Mouse (Mus musculus) urinary bladder, adult 18-20 months (tissue): ENCODE data around the gene Gm44805.

Source experiments
- DNase-seq, 2 experiments: peaks; one replicate each; pipeline ENCODE4 v3.0.0; 2022; ENCODE audit warnings: low spot score in 2 of 2, mixed read lengths in 2 of 2

The Gm44805 gene

DNA sequence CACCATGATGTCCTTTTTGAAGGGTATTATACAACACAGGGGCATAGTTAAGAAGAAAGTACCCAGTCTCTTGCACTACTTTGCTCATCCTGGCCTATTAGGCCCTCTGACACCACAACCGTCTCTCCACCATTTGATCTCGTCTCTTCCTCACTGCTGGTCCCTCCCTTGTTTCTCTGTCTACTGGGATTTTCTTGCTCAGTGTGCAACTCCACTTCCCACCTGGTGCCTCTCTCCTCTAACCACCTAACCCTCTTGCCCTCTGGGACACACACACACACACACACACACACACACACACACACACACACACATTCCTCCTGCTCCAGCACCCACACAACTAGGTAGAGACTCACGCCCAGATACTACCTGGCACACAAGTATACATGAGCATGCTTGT lies 2.3 kb downstream of the Gm44805 start:
- no peak for DNase-seq

DNA sequence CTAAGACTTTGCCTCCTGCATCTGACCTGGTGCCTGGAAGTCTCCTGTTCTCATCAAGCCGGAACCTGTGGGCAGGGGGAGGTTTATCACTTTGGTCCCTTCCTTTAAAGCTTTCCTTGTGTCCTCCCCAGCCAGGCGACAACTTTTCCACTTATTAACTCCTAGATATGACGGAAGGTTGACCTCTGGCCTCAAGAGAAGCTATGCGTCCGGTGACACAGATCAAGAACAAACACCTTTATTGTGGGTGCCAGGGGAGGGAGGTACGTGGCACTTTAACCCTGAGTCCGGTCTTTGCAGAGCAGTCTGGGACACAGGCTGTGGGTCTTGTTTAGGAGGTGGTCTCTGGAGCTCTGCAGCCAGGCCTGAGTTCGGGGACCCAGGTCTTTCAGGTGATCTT lies 3.4 kb downstream of the Gm44805 start, which contains the start of gene Apoc2:
Apoc2 (minus strand) TSS at position 70 of the 400 bp plus-strand sequence.
- DNase-seq = no peak

DNA sequence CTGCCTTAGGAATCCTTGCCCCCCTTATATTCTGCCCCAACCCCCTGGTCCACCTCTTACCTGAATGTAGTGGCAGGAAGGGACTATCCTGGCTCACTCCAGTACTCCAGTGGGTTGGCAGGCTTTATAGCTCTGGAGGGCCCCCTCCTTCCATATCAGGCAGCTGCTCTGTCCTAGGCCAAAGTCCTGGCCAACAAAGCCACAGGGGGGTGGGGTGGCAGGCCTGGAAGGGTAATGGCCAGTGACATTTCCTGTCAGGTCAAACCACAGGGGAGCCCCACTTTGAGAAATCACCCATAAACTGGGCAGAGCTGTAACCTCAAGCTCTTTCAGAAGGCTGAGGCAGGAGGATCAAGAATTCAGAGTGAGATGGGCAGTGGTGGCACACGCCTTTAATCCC lies 4.6 kb downstream of the Gm44805 start:
- DNase-seq = no peak

DNA sequence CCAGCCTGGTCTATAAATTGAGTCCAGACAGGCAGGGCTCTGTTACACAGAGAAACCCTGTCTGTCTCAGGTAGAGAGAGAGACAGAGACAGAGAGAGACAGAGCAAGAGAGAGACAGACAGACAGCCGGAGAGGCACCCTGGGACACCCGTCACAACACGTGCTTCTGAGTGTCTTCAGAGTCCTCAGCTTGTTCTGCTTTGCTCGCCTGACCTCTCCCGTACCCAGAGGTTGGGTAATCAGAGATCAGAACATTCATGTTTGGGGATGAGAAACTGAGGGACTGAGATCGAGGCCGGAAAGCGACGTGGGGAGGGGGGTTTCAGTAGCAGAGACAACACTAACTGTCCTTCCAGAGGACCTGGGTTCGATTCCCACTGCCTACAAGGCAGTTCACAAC lies 5.4 kb downstream of the Gm44805 start:
- DNase-seq = no peak

DNA sequence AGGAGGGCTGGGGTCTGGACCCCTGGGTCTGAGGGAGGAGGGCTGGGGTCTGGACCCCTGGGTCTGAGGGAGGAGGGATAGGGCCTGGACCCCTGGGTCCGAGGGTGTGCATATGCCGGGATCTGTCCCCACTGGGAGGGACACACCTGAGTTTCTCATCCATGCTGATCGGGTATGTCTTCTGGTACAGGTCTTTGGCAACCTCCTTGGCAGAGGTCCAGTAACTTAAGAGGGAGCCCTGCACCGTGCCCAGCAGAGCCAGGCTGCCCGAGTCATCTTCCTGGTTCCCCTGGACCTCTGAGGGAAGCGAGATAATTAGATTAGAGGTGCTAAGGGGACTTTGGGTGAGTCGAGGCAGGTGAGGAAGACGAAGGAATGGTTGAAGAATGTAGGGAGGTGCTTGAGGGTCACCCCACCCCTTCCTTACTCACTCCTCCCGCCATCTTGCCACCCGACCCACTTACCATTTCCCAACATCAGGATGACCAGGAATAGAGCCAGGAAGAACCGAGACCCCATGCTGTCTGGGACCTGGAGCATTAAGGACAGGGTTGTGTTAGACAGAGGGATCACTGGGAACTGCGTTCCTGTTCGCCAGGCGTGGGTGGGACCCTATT lies 8.0 kb downstream of the Gm44805 start:
- no peak for DNase-seq

DNA sequence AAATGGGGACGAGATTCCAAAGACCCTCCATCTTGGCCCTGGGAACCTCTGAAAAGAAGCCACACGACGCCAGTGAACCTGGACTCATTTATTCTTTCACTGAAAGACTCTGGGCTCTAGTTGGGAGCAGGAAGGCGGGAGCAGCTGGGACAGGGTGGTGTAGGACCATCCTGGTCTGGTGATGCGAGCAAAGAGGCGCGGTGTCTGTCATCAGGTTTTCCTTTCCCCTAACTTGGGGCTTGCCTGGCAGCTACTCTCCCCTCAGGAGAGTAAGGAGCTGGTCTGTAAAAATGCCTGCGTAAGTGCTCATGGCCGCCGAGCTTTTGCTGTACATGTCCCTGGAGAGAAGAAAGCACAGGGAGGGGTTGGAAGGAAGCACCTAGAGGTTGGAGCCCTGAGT lies 9.7 kb downstream of the Gm44805 start:
- DNase-seq = no peak

DNA sequence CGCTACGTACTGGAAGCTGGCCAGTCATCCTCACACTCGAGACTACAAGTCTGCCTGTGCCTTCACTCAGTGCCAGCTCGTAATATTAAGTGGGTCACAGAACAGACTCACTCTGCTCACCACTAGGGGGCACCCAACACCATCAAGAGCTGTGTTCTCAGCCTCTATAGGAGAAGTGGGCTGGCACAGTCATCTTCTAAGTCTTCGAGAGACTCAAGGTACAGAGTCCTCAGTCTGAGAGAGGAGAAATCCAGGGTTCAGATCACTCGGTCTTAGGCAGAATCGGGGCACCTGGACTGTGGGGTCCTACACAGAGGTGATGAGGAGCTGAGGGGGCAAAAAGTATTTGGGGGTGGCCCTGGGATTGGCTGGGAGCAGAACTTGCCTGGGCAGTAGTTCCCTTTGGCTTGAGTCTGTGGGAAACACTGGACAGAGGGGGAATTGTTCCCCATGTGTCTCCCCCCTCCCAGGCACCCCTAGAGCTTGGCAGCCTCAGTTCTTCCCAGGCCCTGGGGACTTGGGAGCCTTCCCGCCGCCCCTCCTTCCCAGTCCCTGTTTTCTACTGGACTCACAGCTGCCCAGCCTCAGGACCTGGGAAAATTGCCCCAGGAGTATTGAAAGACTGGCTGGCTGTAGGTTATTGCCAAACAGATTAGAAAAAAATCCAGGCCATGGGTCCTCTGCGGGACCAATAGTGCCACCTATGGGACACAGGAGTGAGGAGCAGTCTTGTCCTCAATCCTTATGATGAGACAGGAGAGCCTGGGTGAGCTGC lies 12.1 kb downstream of the Gm44805 start:
- peak; percentile 70 to 88 for DNase-seq

DNA sequence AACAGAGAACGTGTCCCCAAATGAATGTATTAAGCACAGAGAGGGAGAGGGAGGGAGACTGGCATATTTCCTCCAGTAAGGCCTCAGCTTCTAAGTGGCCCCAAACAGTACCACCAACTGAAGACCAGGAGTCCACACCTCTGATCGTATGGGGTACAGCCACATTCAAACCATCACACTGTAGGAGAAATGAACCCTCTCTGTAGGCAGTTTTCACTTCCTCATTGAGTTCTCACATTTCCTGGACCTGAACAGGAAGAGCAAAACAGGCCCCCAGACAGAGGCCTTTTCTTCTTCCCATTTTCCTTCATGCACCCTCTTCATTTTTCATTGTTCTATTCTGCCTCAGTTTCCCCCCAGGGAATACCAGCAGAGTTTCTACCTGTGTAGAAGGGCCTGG lies 13.8 kb downstream of the Gm44805 start:
- no peak for DNase-seq

DNA sequence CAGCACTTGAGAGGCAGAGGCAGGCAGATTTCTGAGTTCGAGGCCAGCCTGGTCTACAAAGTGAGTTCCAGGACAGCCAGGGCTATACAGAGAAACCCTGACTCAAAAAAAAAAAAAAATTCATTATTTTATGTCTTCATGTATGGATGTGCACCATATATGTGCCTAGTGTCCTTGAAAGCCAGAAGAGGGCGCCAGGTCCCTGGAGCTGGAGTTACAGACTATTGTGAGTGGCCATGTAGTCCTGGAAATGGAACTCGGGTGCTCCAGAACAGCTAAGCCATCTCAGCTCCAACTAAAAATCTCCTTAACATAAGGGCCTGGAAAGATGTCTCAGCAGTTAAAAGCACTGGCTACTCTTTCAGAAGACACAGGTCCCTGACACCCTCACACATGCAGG lies 14.5 kb downstream of the Gm44805 start:
- DNase-seq = no peak

DNA sequence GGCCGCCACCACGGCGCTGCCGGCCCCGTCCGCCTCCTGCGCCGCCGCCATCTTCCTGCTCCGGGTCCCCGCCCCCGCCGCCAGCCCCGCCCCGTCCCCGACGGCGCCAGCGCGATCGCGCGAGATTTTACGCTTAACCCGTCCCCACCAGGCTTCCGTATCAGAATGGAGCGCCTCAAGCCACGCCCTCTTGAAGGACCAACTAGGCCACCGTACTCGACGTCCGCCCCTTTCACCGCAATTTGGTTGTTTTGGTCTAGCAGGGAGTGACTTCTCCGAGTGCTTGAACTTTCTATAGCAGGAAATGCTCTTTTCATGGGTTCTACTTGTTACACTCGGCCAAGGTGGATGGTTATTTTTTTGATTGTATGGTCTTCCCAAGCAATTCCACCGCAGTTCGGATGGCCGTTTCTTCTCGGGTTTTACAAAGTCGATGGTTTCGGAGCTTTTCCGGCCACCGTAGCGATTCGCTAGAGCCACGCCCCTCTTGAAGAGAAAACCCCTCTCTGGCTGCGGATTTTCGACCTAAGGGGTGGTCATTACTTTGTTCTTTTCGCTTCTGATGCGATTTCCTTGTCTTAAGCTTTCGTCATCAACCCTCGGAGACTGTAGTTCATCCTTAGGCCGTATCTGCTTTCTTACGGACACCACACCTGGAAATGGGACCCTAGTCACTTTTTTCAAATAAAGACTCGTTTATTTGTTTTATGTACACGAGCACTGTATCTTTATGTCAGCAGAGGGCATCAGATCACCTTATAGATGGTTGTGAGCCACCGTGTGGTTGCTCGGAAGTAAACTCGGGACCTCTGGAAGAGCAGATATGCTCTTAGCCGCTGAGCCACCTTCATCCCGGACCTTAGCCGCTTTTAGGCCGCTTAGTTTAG lies 16.0 kb downstream of the Gm44805 start, which contains the start of gene Clptm1:
Clptm1 (minus strand) TSS at position 79 of the 887 bp plus-strand sequence.
- DNase-seq = peak; percentile 94 to 95

DNA sequence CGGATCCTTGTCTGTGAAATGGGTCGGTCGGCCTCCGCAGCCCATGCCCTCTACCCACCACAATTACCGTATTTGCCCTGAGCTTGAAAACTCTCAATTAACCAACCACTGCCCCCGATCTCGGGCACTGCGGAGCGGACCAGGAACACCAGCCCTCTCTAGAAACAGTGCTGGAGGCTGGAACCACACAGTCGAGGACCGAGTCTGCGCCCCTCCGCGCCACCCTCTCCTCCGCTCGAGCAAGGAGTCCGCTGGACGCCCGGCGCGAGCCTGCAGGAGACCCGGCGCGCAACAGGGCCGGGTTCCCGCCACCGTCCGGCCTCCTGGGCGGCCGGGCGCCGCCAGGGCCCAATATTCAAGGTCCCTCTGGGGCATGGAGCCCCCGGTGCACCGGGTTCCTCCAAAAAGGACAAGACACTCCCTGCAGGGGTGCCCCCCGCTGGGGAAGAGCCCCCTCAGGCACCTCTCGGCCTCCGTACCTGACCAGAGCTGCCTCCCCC lies 16.7 kb downstream of the Gm44805 start:
- DNase-seq = no peak

DNA sequence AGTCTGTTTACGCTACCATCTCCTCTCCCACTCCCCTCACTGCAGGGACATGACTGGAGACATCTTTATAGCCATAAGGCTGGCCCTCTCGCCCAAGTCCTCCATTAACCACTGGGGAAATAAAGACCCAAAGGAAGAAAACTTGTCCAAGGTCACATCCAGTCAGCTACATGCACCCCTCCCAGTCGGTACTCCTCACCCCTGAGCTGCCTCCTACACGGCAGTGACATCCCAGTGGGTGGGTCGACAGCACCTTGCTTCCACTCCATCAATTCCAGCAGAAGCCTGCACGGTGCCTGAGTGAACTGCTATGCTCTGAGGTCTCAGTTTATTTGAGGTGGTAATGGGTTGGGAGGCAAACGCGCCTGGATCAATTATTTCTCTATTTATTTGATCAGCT lies 17.3 kb downstream of the Gm44805 start:
- no peak for DNase-seq

DNA sequence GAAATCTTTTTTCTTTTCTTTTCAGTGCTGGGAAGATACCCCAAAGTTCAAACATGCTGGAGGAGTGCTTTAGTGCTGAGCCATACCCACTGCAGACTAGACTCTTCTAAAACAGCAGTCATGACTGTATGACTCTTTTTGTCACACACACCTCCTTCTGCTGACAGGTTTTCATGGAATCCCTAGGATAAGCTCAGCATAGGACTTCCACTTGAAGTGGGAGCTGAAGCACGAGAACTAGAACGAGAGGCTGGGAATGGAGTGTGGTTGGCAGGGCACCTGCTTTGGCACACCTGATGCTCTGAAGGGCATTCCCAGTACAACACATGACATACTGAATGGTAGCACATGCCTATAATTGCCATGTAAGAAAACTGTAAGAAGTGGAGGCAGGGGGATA lies 28.6 kb downstream of the Gm44805 start:
- DNase-seq = no peak

DNA sequence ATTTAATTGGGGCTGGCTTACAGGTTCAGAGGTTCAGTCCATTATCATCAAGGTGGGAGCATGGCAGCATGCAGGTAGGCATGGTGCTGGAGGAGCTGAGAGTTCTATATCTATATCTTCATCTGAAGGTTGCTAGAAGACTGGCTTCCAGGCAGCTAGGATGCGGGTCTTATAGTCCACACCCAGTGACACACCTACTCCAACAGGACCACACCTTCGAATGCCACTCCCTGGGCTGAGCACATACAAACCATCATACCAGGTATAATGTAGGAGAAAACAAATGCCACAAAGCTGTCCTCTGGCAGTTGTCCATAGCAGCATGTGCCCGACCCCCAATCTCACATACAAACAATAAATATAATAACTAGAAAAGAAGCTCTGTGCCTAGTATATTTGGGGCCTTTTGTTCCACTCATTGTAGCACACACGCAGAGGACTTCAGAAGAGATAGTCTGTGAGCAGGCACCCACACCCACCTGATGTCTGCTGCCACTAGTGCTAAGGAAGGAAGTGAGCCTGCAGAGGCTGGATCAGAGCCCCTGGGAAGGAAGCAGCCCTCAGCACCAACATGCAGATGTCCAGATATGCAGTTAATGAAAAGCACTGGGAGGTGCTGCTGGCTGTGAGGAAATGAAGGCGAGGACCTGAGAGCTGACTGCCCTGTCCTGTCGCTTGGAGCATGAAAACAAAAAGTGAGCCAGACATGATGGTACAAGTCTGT lies 30.0 kb downstream of the Gm44805 start:
- DNase-seq = no peak

DNA sequence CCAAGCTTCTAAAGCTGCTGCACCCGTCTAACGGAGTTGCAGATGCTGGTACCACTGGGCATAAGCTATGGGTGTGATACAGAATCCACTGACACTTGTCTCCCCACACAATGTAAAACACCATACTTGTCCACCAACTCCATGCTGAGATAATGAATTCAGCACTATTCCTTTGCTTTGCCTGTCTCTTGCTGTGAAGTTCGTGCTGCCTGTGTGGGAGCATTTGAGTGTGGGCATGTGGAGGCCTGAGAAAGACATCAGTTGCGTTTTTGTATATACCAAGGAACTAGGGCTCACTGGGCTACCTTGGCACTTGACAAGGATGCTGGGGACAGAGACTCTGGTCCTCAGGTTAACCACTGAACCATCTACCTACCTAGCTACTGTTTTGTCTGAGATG lies 40.0 kb downstream of the Gm44805 start:
- DNase-seq = no peak

DNA sequence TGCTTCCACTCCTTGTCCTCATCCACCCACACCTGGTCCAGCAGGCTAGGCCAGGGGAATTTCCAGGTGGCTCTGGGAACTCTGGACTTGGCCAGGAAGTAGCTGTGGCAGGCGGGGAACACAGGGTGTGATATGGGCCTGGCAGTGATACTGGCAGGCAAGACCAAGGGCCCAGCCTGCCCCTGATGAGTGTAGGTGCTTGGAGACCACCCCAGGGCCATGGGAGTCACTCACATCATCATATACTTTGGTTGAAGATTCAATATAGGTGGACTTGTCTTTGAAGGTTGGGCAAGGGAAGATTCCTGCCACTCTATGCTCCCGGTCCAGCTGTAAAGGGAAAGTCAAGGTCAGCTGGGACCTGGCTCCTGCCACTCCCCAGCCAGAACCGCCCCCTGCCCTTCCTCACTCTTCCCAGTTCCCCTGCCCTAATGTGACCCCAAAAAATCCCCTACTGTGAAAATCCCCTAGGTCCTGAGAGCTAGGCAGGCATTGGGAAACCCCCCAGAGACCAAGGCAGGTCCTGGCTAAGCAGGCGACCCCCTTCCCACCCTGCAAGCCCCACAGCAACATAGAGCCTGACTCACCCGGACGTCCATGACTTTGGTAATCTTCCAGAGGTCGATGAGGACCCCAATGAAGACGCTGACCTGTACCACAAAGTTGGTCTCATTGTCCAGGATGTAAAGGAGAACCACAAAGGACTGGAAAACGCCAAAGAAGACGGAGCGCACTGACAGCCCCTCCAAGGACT lies 46.0 kb downstream of the Gm44805 start:
- no peak for DNase-seq

DNA sequence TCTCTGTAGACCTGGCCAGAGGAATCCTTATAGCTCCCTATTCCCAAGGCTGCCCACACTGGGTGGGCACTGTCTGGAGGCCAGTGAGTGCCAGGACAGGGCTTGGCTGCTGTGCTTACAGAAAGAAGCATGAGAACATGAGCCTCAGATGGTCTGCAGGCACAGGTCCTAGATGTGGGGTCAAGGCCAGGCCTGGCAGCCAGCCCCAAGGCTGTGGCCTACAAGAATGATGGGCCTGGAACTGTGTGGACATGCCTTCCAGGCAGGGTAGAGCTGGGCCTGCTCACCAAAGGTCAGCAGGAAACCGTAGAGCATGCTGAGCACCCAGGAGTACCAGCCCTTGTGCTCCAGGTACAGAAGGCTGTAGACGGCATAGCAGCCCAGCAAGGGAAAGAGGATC lies 46.6 kb downstream of the Gm44805 start:
- no peak for DNase-seq

DNA sequence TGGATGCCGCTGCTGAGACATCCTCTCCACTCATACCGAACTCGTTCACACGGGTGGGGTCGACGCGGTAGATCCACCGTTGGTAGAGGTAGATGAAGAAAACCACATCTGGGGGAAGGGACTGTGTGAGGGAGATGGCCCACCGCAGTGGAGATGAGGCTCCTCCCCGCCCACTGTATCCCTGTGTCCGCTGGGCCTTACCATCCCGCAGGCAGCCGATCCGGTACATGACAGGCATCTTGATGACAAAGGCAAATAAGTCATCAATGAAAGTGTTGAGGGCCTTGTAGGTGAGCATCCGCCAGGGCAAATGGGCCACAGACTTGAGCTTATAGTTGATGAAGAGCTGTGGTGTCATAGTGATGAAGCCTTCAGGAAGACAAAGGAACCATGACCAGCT lies 47.4 kb downstream of the Gm44805 start:
- no peak for DNase-seq

DNA sequence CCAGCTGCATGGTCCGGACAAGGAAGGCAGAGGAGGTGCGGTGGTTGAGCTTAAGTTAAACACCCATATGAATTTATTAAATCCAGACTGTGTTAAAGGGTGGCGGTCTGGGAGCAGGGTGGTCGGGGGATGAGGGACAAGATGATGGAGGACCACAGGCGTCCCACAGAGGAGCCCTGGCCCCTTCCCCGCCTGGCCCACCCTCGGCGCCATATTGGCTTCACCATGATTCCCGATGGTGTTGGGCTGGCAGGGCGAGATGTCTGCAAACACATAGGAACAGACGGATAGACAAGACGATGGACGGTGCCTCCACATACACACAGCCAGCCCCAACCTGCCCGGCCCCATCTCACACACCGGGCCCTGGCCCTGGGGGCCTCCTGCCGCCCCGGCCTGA lies 48.0 kb downstream of the Gm44805 start:
- no peak for DNase-seq

DNA sequence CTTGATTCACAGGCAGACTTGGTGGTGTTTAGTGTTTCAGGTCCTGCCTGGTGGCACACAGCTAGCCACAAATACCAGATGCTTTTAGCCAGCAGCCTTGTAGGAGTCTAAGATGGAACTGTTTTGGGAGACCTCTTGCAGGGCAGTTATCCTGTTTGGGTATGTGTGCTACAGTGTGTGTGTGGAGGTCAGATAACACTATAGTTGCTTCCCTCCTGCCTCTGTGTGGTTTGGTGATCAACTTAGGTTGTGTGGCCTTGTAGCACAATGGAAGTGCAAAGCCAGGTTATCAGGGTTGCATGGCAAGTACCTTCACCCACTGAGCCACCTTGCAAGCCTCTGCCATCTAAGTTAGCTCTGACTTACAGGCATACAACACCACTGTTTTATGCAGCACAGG lies 48.5 kb downstream of the Gm44805 start:
- DNase-seq = no peak

DNA sequence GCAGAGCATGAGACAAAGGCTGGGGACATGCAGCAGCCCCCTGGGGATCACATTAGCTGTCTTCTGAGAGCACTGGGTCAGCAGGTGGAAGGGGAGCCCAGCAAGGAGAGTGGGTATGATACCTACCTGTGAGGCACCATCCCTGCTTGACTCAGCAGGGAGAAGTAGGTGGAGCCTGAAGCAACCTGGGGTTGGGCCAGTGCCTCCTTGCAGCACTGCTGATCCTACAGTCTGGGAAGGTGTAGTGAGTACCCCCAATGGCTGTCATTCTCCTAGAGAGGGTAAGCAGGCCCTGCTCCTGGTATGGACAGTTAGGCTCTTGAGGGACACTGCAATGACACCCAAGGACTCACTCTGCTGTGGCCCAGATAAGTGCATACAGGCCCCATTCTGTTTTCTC lies 48.9 kb downstream of the Gm44805 start:
- DNase-seq = no peak
